Mouse (Mus musculus) liver, embryonic 14.5 days (tissue): ENCODE measurements around the gene Trat1. TPM values are rescaled to one million over a fixed set of nuclear protein-coding genes. Genes with fewer than 3 reads are reported as not detected.

Experiments
- ATAC-seq: fragments of 200-750 bp; cut with Nextera tagmentation; 2 replicates; pipeline ENCODE4 v1.8.0; 2017; ENCODE audit warnings: moderate number of reproducible peaks, mild to moderate bottlenecking, moderate library complexity; ENCODE audit not compliant: insufficient read depth
- DNase-seq, 3 experiments: peaks; one replicate each; pipeline ENCODE4 v3.0.0-alpha.2; 2012 to 2013; ENCODE audit warnings: low read depth in 3 of 3, low spot score in 3 of 3
- H3K27ac ChIP-seq: fragments of 300-500 bp; sonication (generic); 2 replicates; pipeline ENCODE4 v1.5.1; 2014; ENCODE audit warnings: moderate library complexity, mild to moderate bottlenecking, control low read depth, inconsistent platforms
- H3K27me3 ChIP-seq: fragments of 300-500 bp; sonication (generic); 2 replicates; pipeline ENCODE4 v1.6.1; 2014; ENCODE audit warnings: mild to moderate bottlenecking, low read length, moderate library complexity; ENCODE audit not compliant: control insufficient read depth, insufficient read depth
- H3K36me3 ChIP-seq: fragments of 300-500 bp; sonication (generic); replicated peaks from 2 replicates; pipeline ENCODE4 v1.6.1; 2014; ENCODE audit warnings: low read depth; ENCODE audit not compliant: control insufficient read depth, insufficient read depth
- H3K4me1 ChIP-seq, 2 experiments: fragments of 200-500 bp in 1 of 2; fragments of 300-500 bp in 1 of 2; sonication (generic) in 1 of 2; replicated peaks; 2 replicates each; pipeline ENCODE4 v1.6.1; 2012 to 2014; ENCODE audit warnings: antibody characterized with exemption in 1 of 2, inconsistent platforms in 1 of 2, low read length in 1 of 2; ENCODE audit not compliant: control insufficient read depth in 2 of 2, insufficient read depth in 2 of 2
- H3K4me2 ChIP-seq: fragments of 300-500 bp; sonication (generic); 2 replicates; pipeline ENCODE4 v1.6.1; 2014; ENCODE audit warnings: low read depth, mild to moderate bottlenecking, control low read depth, moderate library complexity
- H3K4me3 ChIP-seq, 2 experiments: fragments of 200-500 bp in 1 of 2; fragments of 300-500 bp in 1 of 2; sonication (generic) in 1 of 2; 2 replicates each; pipeline ENCODE4 v1.5.1; 2012 to 2014; ENCODE audit warnings: low read depth in 2 of 2, low read length in 2 of 2, mild to moderate bottlenecking in 2 of 2, control low read depth in 1 of 2, inconsistent platforms in 1 of 2, moderate library complexity in 1 of 2; ENCODE audit not compliant: insufficient read depth in 1 of 2
- H3K9ac ChIP-seq: fragments of 300-500 bp; sonication (generic); replicated peaks from 2 replicates; pipeline ENCODE4 v1.6.1; 2014; ENCODE audit warnings: mild to moderate bottlenecking, control low read depth, moderate library complexity
- H3K9me3 ChIP-seq: fragments of 300-500 bp; sonication (generic); 2 replicates; pipeline ENCODE4 v1.6.1; 2016; ENCODE audit warnings: low read length, mixed read lengths; ENCODE audit not compliant: control insufficient read depth
- CTCF ChIP-seq: IDR thresholded peaks from 2 replicates; pipeline ENCODE4 v1.5.1; 2016; ENCODE audit warnings: antibody characterized with exemption, low read depth, control low read depth
- EP300 ChIP-seq: IDR thresholded peaks from 2 replicates; pipeline ENCODE4 v1.6.1; 2016; ENCODE audit warnings: antibody characterized with exemption, low read depth
- WGBS: fragments of 180-500 bp; shearing (Covaris S2); extraction: QIAGEN DNeasy Blood & Tissue Kit; methylation state at CpG from one replicate; pipeline ENCODE4 v1.1.7; 2014; ENCODE audit not compliant: insufficient replicate concordance; 5-methylcytosine and 5-hydroxymethylcytosine counted together
- polyA plus RNA-seq, 2 experiments: library from polyadenylated mRNA; depleted of rRNA in 1 of 2; stranded (reverse) in 1 of 2; unstranded in 1 of 2; fragments of >200 nt; fragmentation: Nextera tagmentation in 1 of 2; extraction: Ambion mirVana in 1 of 2; gene quantifications; 2 replicates each; pipeline versions ENCODE4 v1.2.1 to v1.2.3; 2012 to 2014

Gene Trat1
- polyA plus RNA-seq, 2 experiments: not detected

GRCm38 (mm10) chr16:48788704-48789185, 16.9 kb upstream of the Trat1 start:
- Histone ChIP-seq H3K4me3 (no peak overlapping the region), H3K36me3 (no peaks in the 10 kb centered on the region), H3K27ac (no peak overlapping the region), H3K9ac (no peak overlapping the region), H3K4me2 (no peak overlapping the region), H3K4me1 (no peaks in the 10 kb centered on the region), H3K27me3 (no peaks in the 10 kb centered on the region), H3K9me3 (no peaks in the 10 kb centered on the region)
- no peak for TF ChIP-seq CTCF
- no peak for TF ChIP-seq EP300
- WGBS: 14% methylated on average over 4 of the region's 4 CpGs
- ATAC-seq (no peak), DNase-seq (no peak)

GRCm38 (mm10) chr16:48786258-48786657, 14.4 kb upstream of the Trat1 start:
- TF ChIP-seq EP300 (no peak), CTCF (no peak)
- no peak for ATAC-seq
- Histone ChIP-seq H3K4me2 (no peak overlapping the region), H3K27me3 (no peaks in the 10 kb centered on the region), H3K4me1 (no peaks in the 10 kb centered on the region), H3K9me3 (no peaks in the 10 kb centered on the region), H3K27ac (no peak overlapping the region), H3K4me3 (no peak overlapping the region), H3K9ac (no peak overlapping the region), H3K36me3 (no peaks in the 10 kb centered on the region)
- no peak for DNase-seq
- WGBS: 11% methylated on average over 3 of the region's 3 CpGs

GRCm38 (mm10) chr16:48777254-48777653, 5.4 kb upstream of the Trat1 start:
- no peak overlapping the region for H3K9ac ChIP-seq
- no peak overlapping the region for H3K4me3 ChIP-seq
- no peaks in the 10 kb centered on the region for H3K9me3 ChIP-seq
- 54% methylated on average over 2 of the region's 2 CpGs for WGBS
- no peaks in the 10 kb centered on the region for H3K36me3 ChIP-seq
- H3K27me3 ChIP-seq: no peaks in the 10 kb centered on the region
- no peak for ATAC-seq
- H3K4me1 ChIP-seq: no peaks in the 10 kb centered on the region
- H3K4me2 ChIP-seq: no peak overlapping the region
- H3K27ac ChIP-seq: no peak overlapping the region
- DNase-seq: no peak
- TF ChIP-seq CTCF (peak; percentile 14; the same call in 1 of the 2 replicates), EP300 (no peak)

GRCm38 (mm10) chr16:48769183-48769582, 2.6 kb downstream of the Trat1 start:
- DNase-seq (no peak), ATAC-seq (no peak)
- H3K4me3 ChIP-seq: no peak overlapping the region
- no peak overlapping the region for H3K9ac ChIP-seq
- no peaks in the 10 kb centered on the region for H3K9me3 ChIP-seq
- TF ChIP-seq CTCF (no peak), EP300 (no peak)
- H3K27me3 ChIP-seq: no peaks in the 10 kb centered on the region
- 70% methylated on average over 3 of the region's 3 CpGs for WGBS
- no peaks in the 10 kb centered on the region for H3K4me1 ChIP-seq
- no peaks in the 10 kb centered on the region for H3K36me3 ChIP-seq
- no peak overlapping the region for H3K27ac ChIP-seq
- H3K4me2 ChIP-seq: no peak overlapping the region

GRCm38 (mm10) chr16:48760643-48761481, 11.0 kb downstream of the Trat1 start:
- WGBS: 60% methylated on average over 17 of the region's 17 CpGs
- no peaks in the 10 kb centered on the region for H3K27me3 ChIP-seq
- H3K4me1 ChIP-seq: no peaks in the 10 kb centered on the region
- no peaks in the 10 kb centered on the region for H3K36me3 ChIP-seq
- no peak for DNase-seq
- no peak overlapping the region for H3K4me2 ChIP-seq
- ATAC-seq: no peak
- no peak overlapping the region for H3K4me3 ChIP-seq
- no peaks in the 10 kb centered on the region for H3K9me3 ChIP-seq
- no peak overlapping the region for H3K27ac ChIP-seq
- no peak for TF ChIP-seq CTCF
- TF ChIP-seq EP300: no peak
- H3K9ac ChIP-seq: no peak overlapping the region
